Mouse (Mus musculus): ENCODE data around the gene Kcns3. TPM values are rescaled to one million over a fixed set of nuclear protein-coding genes. Genes with fewer than 3 reads are reported as not detected.
A peak's percentile ranks its signal among the peaks of the same experiment; 100 is the strongest.
"Not testable (repeated sequence)": the region's sequence is repeated elsewhere in the genome, so short reads cannot be mapped to it uniquely, and the experiment has no call there.

Gene Kcns3
- polyA plus RNA-seq, 1 experiment = 9.1 TPM

DNA sequence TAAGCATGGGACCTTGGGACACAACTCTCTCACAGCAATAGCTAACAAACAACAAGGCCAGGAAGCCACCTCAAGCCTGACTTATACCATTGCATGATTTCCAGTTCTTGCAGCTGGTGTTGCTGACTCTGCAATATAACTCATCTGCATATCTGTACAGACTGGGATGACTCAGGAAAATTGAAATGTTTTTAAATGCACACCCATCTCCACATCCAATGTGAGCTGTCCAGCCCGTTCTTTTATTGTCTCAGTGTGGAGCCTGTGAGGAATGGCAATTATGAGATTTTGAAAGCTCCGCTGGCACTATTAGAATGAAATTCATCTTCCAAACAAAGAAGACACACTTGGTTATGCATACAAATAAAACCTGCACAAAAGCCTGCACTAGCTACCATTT is 84.0 kb downstream of the Kcns3 start:
- H3K4me1 ChIP-seq (ENCODE audit: control insufficient read depth, insufficient read depth, low read length) = no peaks in the 10 kb centered on the region
- DNase-seq = peak in 1 of 2 experiments; percentile 5
- WGBS = 26% methylated on average over 2 of the region's 2 CpGs
- no peak overlapping the region for H3K27ac ChIP-seq (ENCODE audit: insufficient read depth, low read length)
- no peak overlapping the region for H3K4me3 ChIP-seq (replicated peaks; ENCODE audit: insufficient read depth, low read depth, low read length)
- H3K27me3 ChIP-seq (ENCODE audit: control insufficient read depth, insufficient read depth, low read length) = no peaks in the 10 kb centered on the region
- no peak for TF ChIP-seq CTCF (IDR thresholded peaks at IDR 0.05; ENCODE audit: borderline replicate concordance, insufficient read depth, low read depth, low read length)
- no peak for TF ChIP-seq POLR2A (IDR thresholded peaks at IDR 0.05; ENCODE audit: borderline replicate concordance, insufficient read depth, low read length)

DNA sequence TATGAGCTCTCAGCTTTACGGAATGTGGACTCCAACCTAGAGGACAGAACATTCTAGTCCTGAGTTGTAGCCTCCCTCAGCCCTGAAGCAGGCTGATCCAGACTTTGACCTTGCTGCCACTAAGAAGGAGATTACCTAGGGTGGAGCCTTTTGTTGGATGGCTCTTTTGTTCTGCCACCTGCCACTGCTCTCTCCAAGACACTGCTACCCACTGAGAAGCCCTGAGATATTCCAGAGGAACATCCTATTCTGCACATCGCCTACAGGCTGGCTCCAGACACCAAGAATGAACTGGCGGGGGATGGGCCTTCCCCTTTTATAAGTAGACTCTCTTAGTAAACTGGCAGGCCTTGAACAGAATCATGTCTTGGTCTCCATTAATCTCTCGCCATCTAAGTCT is 98.2 kb downstream of the Kcns3 start:
- not testable (repeated sequence) for DNase-seq; H3K27me3 ChIP-seq (ENCODE audit: control insufficient read depth, insufficient read depth, low read length); H3K27ac ChIP-seq (ENCODE audit: insufficient read depth, low read length); H3K4me1 ChIP-seq (ENCODE audit: control insufficient read depth, insufficient read depth, low read length); H3K4me3 ChIP-seq (replicated peaks; ENCODE audit: insufficient read depth, low read depth, low read length)
- WGBS = 59% methylated on average over 4 of the region's 4 CpGs

DNA sequence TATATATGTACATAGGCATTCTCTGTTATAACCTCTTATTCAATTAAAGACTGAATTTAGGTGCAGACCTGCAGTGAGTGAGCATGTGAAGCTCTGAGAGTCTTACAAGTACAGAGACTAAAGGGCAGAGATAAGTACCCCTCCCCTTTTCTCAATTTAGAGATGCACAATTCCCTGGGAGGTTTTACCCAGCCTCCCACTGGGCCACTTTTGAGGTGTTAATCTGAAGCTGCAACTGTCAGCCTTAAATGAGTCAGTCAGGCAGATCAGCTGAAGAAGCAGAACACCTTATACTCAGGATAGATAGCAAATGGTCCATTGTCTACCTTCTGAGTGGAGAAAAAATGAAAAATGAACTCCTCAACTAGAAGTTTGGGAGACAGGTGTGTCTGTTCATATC is 109.0 kb downstream of the Kcns3 start:
- Histone ChIP-seq H3K27ac (ENCODE audit: insufficient read depth, low read length) (no peak overlapping the region), H3K4me1 (ENCODE audit: control insufficient read depth, insufficient read depth, low read length) (no peaks in the 10 kb centered on the region), H3K4me3 (replicated peaks; ENCODE audit: insufficient read depth, low read depth, low read length) (no peak overlapping the region), H3K27me3 (ENCODE audit: control insufficient read depth, insufficient read depth, low read length) (no peaks in the 10 kb centered on the region)
- DNase-seq = no peak
- no peak for TF ChIP-seq CTCF (IDR thresholded peaks at IDR 0.05; ENCODE audit: borderline replicate concordance, insufficient read depth, low read depth, low read length)
- no peak for TF ChIP-seq POLR2A (IDR thresholded peaks at IDR 0.05; ENCODE audit: borderline replicate concordance, insufficient read depth, low read length)

Other genes with a start within 250 kb of the Kcns3 start
- gene Msgn1, start 57.9 kb upstream of the Kcns3 start, polyA plus RNA-seq (2012; rRNA removed) = not detected in 2 replicates
- gene Gen1, start 114.7 kb upstream of the Kcns3 start, polyA plus RNA-seq (2012; rRNA removed) = 0.29 and 0.67 TPM in 2 replicates
- gene Smc6, start 114.8 kb upstream of the Kcns3 start, polyA plus RNA-seq (2012; rRNA removed) = 44.3 and 46.1 TPM in 2 replicates